Mouse (Mus musculus): ENCODE results near the gene Tial1. TPM values are rescaled to one million over a fixed set of nuclear protein-coding genes. Genes with fewer than 3 reads are reported as not detected.
A peak's percentile ranks its signal among the peaks of the same experiment; 100 is the strongest.

The Tial1 gene
- total and polyA plus RNA-seq, 2 experiments from 2014 or later: 10.8 to 59.5 TPM

- TF ChIP-seq CTCF (IDR thresholded peaks at IDR 0.05; ENCODE audit: low read depth) (no peak), EP300 (IDR thresholded peaks at IDR 0.05; ENCODE audit: low read depth) (no peak)
- DNase-seq (ENCODE audit: low spot score) (no peak), ATAC-seq (ENCODE audit: insufficient read depth, low read depth) (no peak)
- Histone ChIP-seq H3K4me2 (ENCODE audit: low read depth, low read length) (no peak overlapping the region), H3K27ac (ENCODE audit: low read depth) (no peak overlapping the region), H3K4me3 (ENCODE audit: low read depth, low read length) (no peak overlapping the region), H3K9me3 (replicated peaks; ENCODE audit: control insufficient read depth, low read length) (no peaks in the 10 kb centered on the region), H3K4me1 (ENCODE audit: control insufficient read depth, insufficient read depth) (peaks cover 2% of the 10 kb centered on the region; the same call in 1 of the 2 replicates), H3K27me3 (ENCODE audit: control insufficient read depth, insufficient read depth, low read length) (no peaks in the 10 kb centered on the region), H3K9ac (replicated peaks; ENCODE audit: low read depth, low read length) (no peak overlapping the region), H3K36me3 (replicated peaks; ENCODE audit: control insufficient read depth, insufficient read depth, low read length) (no peaks in the 10 kb centered on the region)
- WGBS: 61% methylated on average over 2 of the region's 2 CpGs
Measured at GRCm38 (mm10) chr7:128397066-128397465, 64.5 kb downstream of the Tial1 start.

DNA sequence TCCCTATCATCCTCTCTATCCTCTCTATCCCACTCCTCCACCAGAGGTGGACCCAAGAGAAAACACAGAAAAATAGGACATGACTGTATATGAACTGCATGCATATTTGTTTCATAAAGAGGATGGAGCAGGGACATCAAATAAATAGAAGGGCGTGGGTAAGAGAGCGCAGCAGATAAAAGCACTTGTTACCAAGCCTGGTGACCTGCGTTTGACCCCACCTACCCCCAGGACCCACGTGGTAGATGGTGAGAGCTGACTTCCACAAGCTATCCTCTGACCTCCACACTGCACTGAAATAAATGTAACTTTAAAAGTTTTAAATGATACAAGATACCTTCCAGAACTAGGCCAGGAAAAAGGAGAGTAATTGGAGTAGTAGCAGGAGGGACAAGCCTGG lies 67.8 kb downstream of the Tial1 start:
- ATAC-seq (ENCODE audit: insufficient read depth, low read depth) (no peak), DNase-seq (ENCODE audit: low spot score) (no peak)
- 36% methylated on average over 4 of the region's 4 CpGs for WGBS
- no peak for TF ChIP-seq EP300 (IDR thresholded peaks at IDR 0.05; ENCODE audit: low read depth)
- TF ChIP-seq CTCF (IDR thresholded peaks at IDR 0.05; ENCODE audit: low read depth): no peak
- Histone ChIP-seq H3K4me1 (ENCODE audit: control insufficient read depth, insufficient read depth) (peaks cover 21% of the 10 kb centered on the region), H3K36me3 (replicated peaks; ENCODE audit: control insufficient read depth, insufficient read depth, low read length) (no peaks in the 10 kb centered on the region), H3K4me2 (ENCODE audit: low read depth, low read length) (no peak overlapping the region), H3K9ac (replicated peaks; ENCODE audit: low read depth, low read length) (no peak overlapping the region), H3K9me3 (replicated peaks; ENCODE audit: control insufficient read depth, low read length) (no peaks in the 10 kb centered on the region), H3K27me3 (ENCODE audit: control insufficient read depth, insufficient read depth, low read length) (no peaks in the 10 kb centered on the region), H3K27ac (ENCODE audit: low read depth) (no peak overlapping the region), H3K4me3 (ENCODE audit: low read depth, low read length) (no peak overlapping the region)

DNA sequence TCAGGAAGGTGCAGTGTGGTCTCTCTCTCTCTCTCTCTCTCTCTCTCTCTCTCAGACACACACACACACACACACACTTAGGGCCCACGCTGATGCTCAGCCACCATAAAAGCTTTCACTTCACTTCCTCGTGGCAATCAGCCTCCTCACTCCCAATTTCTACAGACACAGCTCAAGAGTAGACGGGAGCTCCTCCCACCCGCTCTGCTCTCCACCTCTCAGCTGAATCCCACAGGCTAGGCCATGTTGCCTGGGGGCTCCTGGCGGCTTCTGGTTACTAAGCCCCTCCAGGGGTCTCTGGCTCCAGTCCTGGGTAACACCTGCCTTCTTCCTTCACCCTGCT lies 68.6 kb downstream of the Tial1 start:
- no peak for DNase-seq (ENCODE audit: low spot score)
- no peaks in the 10 kb centered on the region for H3K36me3 ChIP-seq (replicated peaks; ENCODE audit: control insufficient read depth, insufficient read depth, low read length)
- no peak for TF ChIP-seq CTCF (IDR thresholded peaks at IDR 0.05; ENCODE audit: low read depth)
- no peak for TF ChIP-seq EP300 (IDR thresholded peaks at IDR 0.05; ENCODE audit: low read depth)
- peaks cover 23% of the 10 kb centered on the region for H3K4me1 ChIP-seq (ENCODE audit: control insufficient read depth, insufficient read depth)
- H3K9me3 ChIP-seq (replicated peaks; ENCODE audit: control insufficient read depth, low read length): no peaks in the 10 kb centered on the region
- no peak overlapping the region for H3K4me3 ChIP-seq (ENCODE audit: low read depth, low read length)
- H3K4me2 ChIP-seq (ENCODE audit: low read depth, low read length): no peak overlapping the region
- no peak overlapping the region for H3K9ac ChIP-seq (replicated peaks; ENCODE audit: low read depth, low read length)
- no peak for ATAC-seq (ENCODE audit: insufficient read depth, low read depth)
- H3K27ac ChIP-seq (ENCODE audit: low read depth): peak overlapping the region; percentile 72; the same call in 1 of the 2 replicates
- H3K27me3 ChIP-seq (ENCODE audit: control insufficient read depth, insufficient read depth, low read length): no peaks in the 10 kb centered on the region
- WGBS: 63% methylated on average over 5 of the region's 5 CpGs

GRCm38 (mm10) chr7:128392071-128392971 lies 69.2 kb downstream of the Tial1 start:
- H3K4me1 ChIP-seq (ENCODE audit: control insufficient read depth, insufficient read depth): peaks cover 23% of the 10 kb centered on the region

DNA sequence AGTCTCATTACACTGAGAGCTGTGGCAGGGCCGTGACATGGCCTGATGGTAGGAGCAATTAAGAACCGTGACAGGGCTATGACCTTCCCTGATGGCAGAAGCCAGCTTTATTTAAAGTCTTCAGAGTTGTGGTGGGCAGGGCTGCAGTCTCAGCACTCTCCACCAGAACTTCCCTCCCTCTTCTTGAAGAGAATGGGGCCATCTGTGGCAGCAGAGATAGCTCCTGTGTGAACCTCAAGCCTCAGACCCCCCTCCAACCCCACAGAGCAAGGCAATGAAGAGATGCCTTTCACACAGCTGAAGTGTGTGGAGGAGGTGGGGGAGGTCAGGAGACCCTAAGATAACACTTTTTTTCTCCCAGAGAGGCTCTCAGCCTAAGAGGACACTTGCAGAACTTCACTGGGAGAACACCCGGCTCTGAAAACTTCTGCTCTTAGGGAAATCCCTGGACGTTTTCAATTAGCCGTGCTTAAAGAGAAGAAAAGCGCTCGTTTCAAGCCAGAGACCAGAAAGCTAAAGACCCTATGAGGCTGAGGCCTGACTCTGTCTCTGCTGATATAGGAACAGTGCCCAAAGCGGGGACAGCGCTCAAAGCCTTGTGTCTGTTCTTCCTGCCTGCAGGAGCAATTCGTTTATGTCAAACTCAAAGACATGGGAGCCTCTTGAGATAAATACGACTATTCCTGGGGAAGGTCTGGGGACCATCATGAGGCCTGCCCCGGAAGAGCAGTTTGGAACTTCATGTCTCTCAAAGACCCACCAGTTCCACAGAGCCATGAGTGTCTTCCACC lies 70.1 kb downstream of the Tial1 start:
- Histone ChIP-seq H3K4me3 (ENCODE audit: low read depth, low read length) (no peak overlapping the region), H3K9me3 (replicated peaks; ENCODE audit: control insufficient read depth, low read length) (no peaks in the 10 kb centered on the region), H3K27ac (ENCODE audit: low read depth) (peak overlapping the region; percentile 72; the same call in 1 of the 2 replicates), H3K9ac (replicated peaks; ENCODE audit: low read depth, low read length) (no peak overlapping the region), H3K27me3 (ENCODE audit: control insufficient read depth, insufficient read depth, low read length) (no peaks in the 10 kb centered on the region), H3K4me1 (ENCODE audit: control insufficient read depth, insufficient read depth) (peaks cover 23% of the 10 kb centered on the region), H3K36me3 (replicated peaks; ENCODE audit: control insufficient read depth, insufficient read depth, low read length) (no peaks in the 10 kb centered on the region), H3K4me2 (ENCODE audit: low read depth, low read length) (no peak overlapping the region)
- no peak for ATAC-seq (ENCODE audit: insufficient read depth, low read depth)
- 31% methylated on average over 12 of the region's 12 CpGs for WGBS
- DNase-seq (ENCODE audit: low spot score): no peak
- TF ChIP-seq CTCF (IDR thresholded peaks at IDR 0.05; ENCODE audit: low read depth) (no peak), EP300 (IDR thresholded peaks at IDR 0.05; ENCODE audit: low read depth) (no peak)

More at GRCm38 (mm10) chr7:128392071-128392971, 69.2 kb downstream of the Tial1 start:
- no peak overlapping the region for H3K9ac ChIP-seq (replicated peaks; ENCODE audit: low read depth, low read length)
- peak; percentile 58 for ATAC-seq (ENCODE audit: insufficient read depth, low read depth)
- H3K27ac ChIP-seq (ENCODE audit: low read depth): peak overlapping the region; percentile 72; the same call in 1 of the 2 replicates
- H3K4me3 ChIP-seq (ENCODE audit: low read depth, low read length): no peak overlapping the region
- H3K9me3 ChIP-seq (replicated peaks; ENCODE audit: control insufficient read depth, low read length): no peaks in the 10 kb centered on the region
- no peaks in the 10 kb centered on the region for H3K36me3 ChIP-seq (replicated peaks; ENCODE audit: control insufficient read depth, insufficient read depth, low read length)
- DNase-seq (ENCODE audit: low spot score): peak; percentile 37
- 53% methylated on average over 18 of the region's 18 CpGs for WGBS
- TF ChIP-seq CTCF (IDR thresholded peaks at IDR 0.05; ENCODE audit: low read depth): no peak
- TF ChIP-seq EP300 (IDR thresholded peaks at IDR 0.05; ENCODE audit: low read depth): no peak
- H3K27me3 ChIP-seq (ENCODE audit: control insufficient read depth, insufficient read depth, low read length): no peaks in the 10 kb centered on the region
- no peak overlapping the region; the same call in 1 of the 2 replicates for H3K4me2 ChIP-seq (ENCODE audit: low read depth, low read length)

Small RNAs within 50 kb of the gene (microRNA-seq; reads per million reads assigned to microRNA genes)
- gene Gm24365: not detected

Other genes starting within 250 kb of the Tial1 start
- gene Armc5, start 224.4 kb downstream of the Tial1 start, total RNA-seq (2014; rRNA removed; ENCODE audit: low replicate concordance): 18.9 and 32.0 TPM in 2 replicates
- gene Armc5, start 224.4 kb downstream of the Tial1 start, polyA plus RNA-seq (2015; fragmentation: Nextera tagmentation; extraction: Ambion mirVana): 8.3 and 8.9 TPM in 2 replicates
- 3.6 and 3.9 TPM in 2 replicates for gene 9130023H24Rik, start 223.7 kb downstream of the Tial1 start, total RNA-seq (2014; rRNA removed; ENCODE audit: low replicate concordance)
- gene 9130023H24Rik, start 223.7 kb downstream of the Tial1 start, polyA plus RNA-seq (2015; fragmentation: Nextera tagmentation; extraction: Ambion mirVana): 4.4 and 5.1 TPM in 2 replicates
- gene Tgfb1i1, start 214.9 kb downstream of the Tial1 start, total RNA-seq (2014; rRNA removed; ENCODE audit: low replicate concordance): 84.6 and 93.8 TPM in 2 replicates
- gene Tgfb1i1, start 214.9 kb downstream of the Tial1 start, polyA plus RNA-seq (2015; fragmentation: Nextera tagmentation; extraction: Ambion mirVana): 97.5 and 112 TPM in 2 replicates
- not detected in 2 replicates for gene Slc5a2, start 196.1 kb downstream of the Tial1 start, total RNA-seq (2014; rRNA removed; ENCODE audit: low replicate concordance)
- 0.20 and 0.30 TPM in 2 replicates for gene Slc5a2, start 196.1 kb downstream of the Tial1 start, polyA plus RNA-seq (2015; fragmentation: Nextera tagmentation; extraction: Ambion mirVana)
- gene BC017158, start 163.5 kb downstream of the Tial1 start, total RNA-seq (2014; rRNA removed; ENCODE audit: low replicate concordance): 14.1 and 22.4 TPM in 2 replicates
- gene BC017158, start 163.5 kb downstream of the Tial1 start, polyA plus RNA-seq (2015; fragmentation: Nextera tagmentation; extraction: Ambion mirVana): 5.8 and 6.8 TPM in 2 replicates
- 0.69 and 3.3 TPM in 2 replicates for gene Rgs10, start 43.0 kb downstream of the Tial1 start, total RNA-seq (2014; rRNA removed; ENCODE audit: low replicate concordance)
- gene Rgs10, start 43.0 kb downstream of the Tial1 start, polyA plus RNA-seq (2015; fragmentation: Nextera tagmentation; extraction: Ambion mirVana): 7.2 and 7.8 TPM in 2 replicates
- 60.3 and 75.3 TPM in 2 replicates for gene Bag3, start 61.9 kb upstream of the Tial1 start, total RNA-seq (2014; rRNA removed; ENCODE audit: low replicate concordance)
- 43.8 and 46.3 TPM in 2 replicates for gene Bag3, start 61.9 kb upstream of the Tial1 start, polyA plus RNA-seq (2015; fragmentation: Nextera tagmentation; extraction: Ambion mirVana)
- 4.8 and 10.9 TPM in 2 replicates for gene Inpp5f, start 149.6 kb upstream of the Tial1 start, total RNA-seq (2014; rRNA removed; ENCODE audit: low replicate concordance)
- 5.3 and 5.4 TPM in 2 replicates for gene Inpp5f, start 149.6 kb upstream of the Tial1 start, polyA plus RNA-seq (2015; fragmentation: Nextera tagmentation; extraction: Ambion mirVana)